Mouse (Mus musculus) CD4-positive, CD25-positive, alpha-beta regulatory T cell (primary cell): ENCODE data around the gene Nat9. TPM values are rescaled to one million over a fixed set of nuclear protein-coding genes. Genes with fewer than 3 reads are reported as not detected.

Source experiments
- polyA plus RNA-seq: library from polyadenylated mRNA; unstranded; fragments of 100-300 nt; shearing (Covaris generic); gene quantifications from one replicate; pipeline ENCODE4 v1.2.1, GENCODE M21; 2017

Nat9 gene
- polyA plus RNA-seq: 11.9 TPM

DNA sequence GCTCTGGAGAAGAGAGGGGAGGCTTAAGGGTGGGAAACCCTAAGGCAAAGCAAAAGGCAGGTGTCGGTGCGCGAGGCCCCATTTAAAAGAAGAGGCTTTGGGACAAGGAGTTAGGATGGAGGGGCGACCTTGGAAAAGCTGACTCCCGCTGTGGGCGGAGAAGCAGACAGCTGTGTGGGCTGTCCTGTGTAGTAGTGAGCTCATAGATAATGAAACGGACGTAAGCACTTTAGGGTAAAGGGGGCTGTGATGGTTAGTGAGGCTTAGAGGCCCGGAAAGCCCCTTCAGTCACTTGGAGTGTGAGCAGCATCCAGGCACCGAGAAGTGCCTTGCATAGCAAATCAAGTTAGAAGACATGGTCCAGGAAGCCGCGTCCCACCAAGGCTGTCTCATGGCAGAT is at the start of gene Nat9:
Gene Nat9 (minus strand): TSS at position 167 of the 400 bp plus-strand sequence.

DNA sequence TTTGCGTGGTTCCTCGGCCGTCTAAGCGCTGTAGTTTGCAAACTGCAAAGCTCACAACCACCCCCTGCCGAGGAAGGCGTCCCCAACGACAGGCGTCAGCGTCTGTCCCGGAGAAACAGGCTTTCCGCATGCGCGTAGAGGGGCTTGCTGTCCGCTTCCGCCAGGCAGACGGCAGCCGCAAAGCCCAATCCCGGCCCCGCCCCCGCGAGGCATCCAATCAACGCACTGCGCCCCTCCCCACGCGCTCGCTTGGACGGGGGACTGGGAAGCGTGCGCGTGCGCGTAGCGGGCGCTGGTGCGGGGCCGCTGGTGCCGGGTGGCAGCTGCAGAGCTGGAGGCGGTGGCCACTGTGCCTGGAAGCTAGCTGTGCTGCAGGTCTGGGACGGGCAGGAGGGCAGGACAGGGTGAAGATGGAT is 427 bp downstream of the Nat9 start, which contains the start of gene Tmem104:
Gene Tmem104 (plus strand): TSS at position 264 of the 416 bp plus-strand sequence.

DNA sequence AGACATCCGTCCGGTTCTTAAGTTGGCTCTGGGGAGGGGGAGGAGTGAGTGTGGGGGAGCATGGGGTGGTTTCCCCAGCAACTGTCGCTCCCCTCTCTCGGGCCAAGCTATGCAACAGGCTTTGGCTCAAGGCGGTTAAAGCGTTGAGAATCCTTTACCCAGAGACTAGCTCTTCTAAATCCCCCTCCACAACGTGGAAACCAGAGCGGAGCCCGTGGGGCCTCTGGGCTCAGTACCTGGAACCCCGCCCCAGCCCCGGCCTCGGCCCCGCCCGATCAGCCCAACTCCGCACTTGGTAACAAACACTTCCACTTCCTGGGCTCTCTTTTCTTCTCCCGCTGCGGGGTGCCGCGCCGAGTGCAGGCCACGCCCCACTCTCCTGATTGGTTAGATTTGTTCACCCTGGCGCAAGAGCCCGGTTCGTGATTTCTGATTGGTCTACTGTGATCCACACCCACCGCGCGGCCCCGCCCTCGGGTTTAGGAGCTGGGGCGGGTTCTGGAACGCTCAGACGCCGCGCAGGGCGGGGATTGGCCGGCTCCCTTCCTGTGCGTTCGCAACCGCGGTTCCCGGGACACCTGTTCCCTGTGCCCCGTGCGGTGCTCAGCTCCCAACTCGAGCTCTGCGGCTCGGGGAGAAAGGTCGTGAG is 24.7 kb downstream of the Nat9 start, which contains the start of gene Slc9a3r1:
Gene Slc9a3r1 (plus strand): TSS at position 510 of the 649 bp plus-strand sequence.

DNA sequence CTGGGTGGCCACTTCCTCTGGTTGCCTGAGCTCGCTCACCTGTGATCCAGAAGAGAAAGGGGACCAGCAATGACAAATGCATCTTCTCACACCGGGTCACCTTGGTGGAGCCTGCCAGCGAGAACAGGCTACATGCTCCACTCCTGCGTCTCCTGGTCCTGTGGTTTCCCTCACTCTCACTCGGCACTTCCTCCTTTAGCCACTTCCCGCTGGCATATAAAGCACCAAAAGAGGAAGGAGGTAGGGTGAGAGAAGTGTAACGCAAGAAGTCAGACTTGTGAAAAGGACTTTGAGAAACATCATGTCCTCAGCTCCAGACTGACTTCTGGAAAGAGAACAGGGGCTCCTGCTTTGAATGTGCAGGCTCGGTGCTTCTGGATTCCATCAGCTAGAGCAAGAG is 53.9 kb downstream of the Nat9 start, which contains the start of gene Cd300lf:
Gene Cd300lf (minus strand): TSS at position 193 of the 400 bp plus-strand sequence.

Other genes with a start within 250 kb of the Nat9 start
- gene Cd300c, start 218.7 kb downstream of the Nat9 start, polyA plus RNA-seq: not detected
- not detected for gene Cd300ld, start 197.9 kb downstream of the Nat9 start, polyA plus RNA-seq
- gene Cd300c2, start 186.0 kb downstream of the Nat9 start, polyA plus RNA-seq: 0.42 TPM
- not detected for gene Cd300ld2, start 171.7 kb downstream of the Nat9 start, polyA plus RNA-seq
- not detected for gene Cd300ld4, start 160.8 kb downstream of the Nat9 start, polyA plus RNA-seq
- not detected for gene Cd300ld5, start 150.1 kb downstream of the Nat9 start, polyA plus RNA-seq
- gene Cd300ld3, start 139.4 kb downstream of the Nat9 start, polyA plus RNA-seq: not detected
- gene Cd300e, start 125.7 kb downstream of the Nat9 start, polyA plus RNA-seq: 0.19 TPM
- 206 TPM for gene Rab37, start 96.4 kb downstream of the Nat9 start, polyA plus RNA-seq
- gene Cd300lf, start 53.9 kb downstream of the Nat9 start, polyA plus RNA-seq: 1.1 TPM
- gene Slc9a3r1, start 24.5 kb downstream of the Nat9 start, polyA plus RNA-seq: 474 TPM
- 15.9 TPM for gene Tmem104, start 372 bp downstream of the Nat9 start, polyA plus RNA-seq
- not detected for gene Grin2c, start 79.4 kb upstream of the Nat9 start, polyA plus RNA-seq
- gene Fdxr, start 89.2 kb upstream of the Nat9 start, polyA plus RNA-seq: 31.7 TPM
- gene Fads6, start 109.8 kb upstream of the Nat9 start, polyA plus RNA-seq: 0.96 TPM
- not detected for gene Otop2, start 119.3 kb upstream of the Nat9 start, polyA plus RNA-seq
- not detected for gene Ush1g, start 134.2 kb upstream of the Nat9 start, polyA plus RNA-seq
- gene Otop3, start 146.9 kb upstream of the Nat9 start, polyA plus RNA-seq: not detected
- 7.6 TPM for gene Hid1, start 179.9 kb upstream of the Nat9 start, polyA plus RNA-seq
- 0.12 TPM for gene Cdr2l, start 194.1 kb upstream of the Nat9 start, polyA plus RNA-seq
- gene Mrpl58, start 215.9 kb upstream of the Nat9 start, polyA plus RNA-seq: 153 TPM
- gene Atp5h, start 232.1 kb upstream of the Nat9 start, polyA plus RNA-seq: 651 TPM
- gene Kctd2, start 232.3 kb upstream of the Nat9 start, polyA plus RNA-seq: 81.2 TPM